Mouse (Mus musculus) small intestine, adult 2 months (tissue): Measurements from ENCODE around the gene 4931428F04Rik.

Experiments
- CTCF ChIP-seq: fragments of 200-500 bp; IDR thresholded peaks from 2 replicates; pipeline ENCODE4 v1.5.1; 2012; ENCODE audit warnings: low read depth, mild to moderate bottlenecking, control low read depth, inconsistent platforms, low read length, moderate library complexity, mixed read lengths; ENCODE audit not compliant: insufficient replicate concordance, insufficient read length; ENCODE audit errors: extremely low read depth
- POLR2A ChIP-seq: fragments of 200-500 bp; IDR thresholded peaks from 2 replicates; pipeline ENCODE4 v1.6.1; 2012; ENCODE audit warnings: low read depth, mild to moderate bottlenecking, control low read depth, inconsistent platforms, low read length, moderate library complexity

GRCm38 (mm10) chr8:105283074-105283473 lies 6.6 kb downstream of the 4931428F04Rik start:
- TF ChIP-seq POLR2A (no peak), CTCF (peak; percentile 73)
